Mouse (Mus musculus) frontal cortex, postnatal 36 days (tissue): ENCODE data around the gene Fam122a.

ENCODE experiments used
- DNase-seq, 2 experiments: peaks; one replicate each; pipeline ENCODE4 v3.0.0; 2022; ENCODE audit warnings: low spot score in 2 of 2

Fam122a gene

GRCm38 (mm10) chr19:24476929-24477882, at the start of gene Fam122a:
TSS of gene Fam122a (minus strand) at chr19:24477356.
- DNase-seq: peak; percentile 87 to 91

GRCm38 (mm10) chr19:24523476-24524313, 46.5 kb upstream of the Fam122a start:
- peak; percentile 65 to 83 for DNase-seq

- DNase-seq: no peak
These were observed 44.8 kb upstream of the Fam122a start for GRCm38 (mm10) chr19:24521997-24522396.

GRCm38 (mm10) chr19:24521146-24521545, 44.0 kb upstream of the Fam122a start:
- DNase-seq: no peak

GRCm38 (mm10) chr19:24519732-24520409, 42.7 kb upstream of the Fam122a start:
- DNase-seq: no peak

- no peak for DNase-seq
These were observed 41.2 kb upstream of the Fam122a start for GRCm38 (mm10) chr19:24518384-24518783.

GRCm38 (mm10) chr19:24517057-24517456, 39.9 kb upstream of the Fam122a start:
- DNase-seq: no peak

- no peak for DNase-seq
These were observed 38.8 kb upstream of the Fam122a start for GRCm38 (mm10) chr19:24515941-24516340.

- no peak for DNase-seq
These were observed 37.8 kb upstream of the Fam122a start for GRCm38 (mm10) chr19:24514661-24515642.

- no peak for DNase-seq
These were observed 36.1 kb upstream of the Fam122a start for GRCm38 (mm10) chr19:24513105-24513843.

GRCm38 (mm10) chr19:24511939-24512338, 34.8 kb upstream of the Fam122a start:
- no peak for DNase-seq

- DNase-seq: no peak
These were observed 32.2 kb upstream of the Fam122a start for GRCm38 (mm10) chr19:24509391-24509790.

- DNase-seq: no peak
These were observed 31.1 kb upstream of the Fam122a start for GRCm38 (mm10) chr19:24508087-24508767.

- DNase-seq: no peak
These were observed 25.7 kb upstream of the Fam122a start for GRCm38 (mm10) chr19:24502736-24503421.

- DNase-seq: no peak
These were observed 24.4 kb upstream of the Fam122a start for GRCm38 (mm10) chr19:24501525-24501924.

GRCm38 (mm10) chr19:24500431-24500830, 23.3 kb upstream of the Fam122a start:
- no peak for DNase-seq

- no peak for DNase-seq
These were observed 22.1 kb upstream of the Fam122a start for GRCm38 (mm10) chr19:24499291-24499690.

- DNase-seq: no peak
These were observed 16.7 kb upstream of the Fam122a start for GRCm38 (mm10) chr19:24493887-24494286.

GRCm38 (mm10) chr19:24491824-24492223, 14.7 kb upstream of the Fam122a start:
- no peak for DNase-seq
